Mouse (Mus musculus): ENCODE measurements around the gene Hsh2d.

Hsh2d gene

DNA sequence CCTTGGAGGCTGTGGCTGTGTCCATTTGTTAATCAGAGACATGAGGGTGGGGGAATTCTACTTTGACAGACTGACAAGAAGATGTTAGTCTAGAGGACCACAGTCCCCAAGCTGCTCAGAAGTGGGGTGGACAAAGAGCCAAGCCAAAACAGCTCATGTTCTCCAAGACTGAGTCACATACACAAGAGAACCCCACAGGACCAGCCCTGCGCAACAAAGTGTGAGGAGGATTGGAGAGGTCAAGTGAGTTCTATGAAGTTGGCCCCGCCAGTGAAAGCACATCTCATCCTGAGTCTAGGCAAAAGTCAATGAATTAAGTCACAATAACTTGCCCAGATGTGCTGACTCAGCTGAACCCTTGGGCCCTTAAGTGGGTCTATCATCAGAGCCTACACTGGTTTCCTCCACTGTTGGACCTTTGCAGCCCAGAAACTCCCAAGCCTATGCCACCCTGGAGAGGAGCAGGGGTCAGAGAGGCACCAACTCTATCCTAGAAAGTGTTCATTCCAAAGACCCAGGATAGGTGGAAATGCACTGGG, 1.6 kb upstream of the Hsh2d start:
- no peak for DNase-seq (ENCODE audit: low spot score in 2 of 2)

DNA sequence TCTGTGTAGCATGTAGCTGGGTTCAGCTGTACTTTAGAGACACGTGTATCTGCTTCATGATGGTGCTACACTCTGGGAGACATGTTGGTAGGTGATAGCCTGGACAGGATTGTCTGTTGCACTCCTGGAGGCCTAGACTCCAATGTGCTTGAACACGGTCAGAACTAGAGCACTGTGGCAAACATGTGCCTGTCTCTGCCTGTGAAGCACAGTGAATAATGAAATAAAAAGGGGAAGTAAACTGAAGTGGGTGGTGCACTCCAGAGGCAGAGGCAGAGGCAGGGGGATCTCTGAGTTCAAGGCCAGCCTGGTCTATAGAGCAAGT, 739 bp downstream of the Hsh2d start:
- DNase-seq (ENCODE audit: low spot score in 2 of 2), result no peak

DNA sequence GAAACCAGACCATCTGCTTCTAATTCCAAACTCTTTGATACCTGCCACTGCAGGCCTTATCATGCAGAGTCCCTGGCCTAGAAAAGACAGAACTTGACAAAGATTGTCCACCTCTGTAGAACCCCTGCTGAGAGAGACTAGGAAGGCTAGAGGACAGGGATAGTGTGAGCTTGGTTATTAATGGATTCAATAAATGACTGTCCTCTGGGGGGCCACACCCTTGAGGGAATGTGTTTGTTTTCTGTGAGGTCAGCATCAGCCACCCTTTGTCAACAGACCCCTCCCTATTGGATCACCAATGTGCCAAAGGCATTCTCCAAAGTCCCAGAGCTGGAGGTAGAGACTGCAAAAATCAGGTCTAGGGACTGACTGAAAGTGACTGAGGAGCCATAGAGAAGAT, 2.6 kb downstream of the Hsh2d start:
- DNase-seq (ENCODE audit: low spot score in 2 of 2), result no peak

DNA sequence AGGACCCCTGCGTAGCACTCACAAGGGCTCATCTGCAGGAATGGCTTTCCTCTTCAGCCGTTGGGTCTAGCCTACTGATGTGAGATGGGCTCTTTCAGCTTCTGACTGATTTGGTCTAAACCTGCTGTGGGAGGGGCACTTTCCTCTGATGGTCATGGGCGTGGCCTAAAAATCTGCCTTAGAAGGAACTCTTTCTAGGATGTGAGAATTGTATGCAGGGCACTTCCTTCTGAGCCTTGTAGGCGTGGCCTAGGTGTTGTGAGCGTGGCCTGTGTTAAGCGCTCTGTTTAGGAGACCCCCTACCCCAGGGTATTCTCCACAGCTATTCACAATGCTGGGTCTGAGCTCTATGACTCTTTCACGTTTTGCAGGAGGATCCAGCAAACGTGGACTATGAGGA, 8.6 kb downstream of the Hsh2d start:
- no peak for DNase-seq (ENCODE audit: low spot score in 2 of 2)

DNA sequence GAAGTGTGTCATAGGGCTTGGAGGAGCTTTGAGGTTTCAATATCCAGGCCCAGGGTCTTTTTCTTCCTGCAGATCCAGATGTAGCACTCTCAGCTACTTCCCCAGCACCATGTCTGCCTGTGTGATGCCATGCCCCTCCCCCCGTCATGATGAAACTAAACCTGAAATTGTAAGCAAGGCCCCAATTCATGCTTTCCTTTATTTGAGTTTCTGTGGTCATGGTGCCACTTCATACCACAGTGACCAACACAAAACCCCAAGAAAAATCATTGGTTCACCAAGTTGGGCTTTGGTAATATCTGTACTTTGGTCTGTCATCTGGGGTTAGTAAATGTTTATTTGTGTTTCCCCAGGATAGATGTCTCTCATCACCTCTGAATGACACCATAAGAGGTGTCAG, 19.1 kb downstream of the Hsh2d start:
- DNase-seq (ENCODE audit: low spot score in 2 of 2), result no peak

DNA sequence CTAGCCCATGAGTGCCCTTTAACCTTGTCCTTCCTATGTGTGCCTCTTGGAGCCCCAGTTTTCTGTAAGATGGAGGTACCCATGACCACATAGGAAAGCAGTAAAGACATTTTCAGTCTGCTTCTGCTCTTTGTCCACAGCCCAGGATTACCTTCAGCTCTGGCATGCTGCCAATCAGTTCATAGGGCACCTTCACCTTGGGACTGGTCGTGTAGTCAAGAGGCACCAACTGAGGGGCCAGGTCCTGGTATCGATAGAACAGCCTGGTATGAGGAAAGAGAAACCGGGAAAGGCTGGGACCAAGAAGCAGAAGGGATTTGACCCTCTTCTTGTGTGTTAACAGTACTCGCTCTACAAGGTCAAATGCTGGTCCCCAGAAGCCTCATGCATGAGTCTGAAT, 20.8 kb downstream of the Hsh2d start:
- no peak for DNase-seq (ENCODE audit: low spot score in 2 of 2)

DNA sequence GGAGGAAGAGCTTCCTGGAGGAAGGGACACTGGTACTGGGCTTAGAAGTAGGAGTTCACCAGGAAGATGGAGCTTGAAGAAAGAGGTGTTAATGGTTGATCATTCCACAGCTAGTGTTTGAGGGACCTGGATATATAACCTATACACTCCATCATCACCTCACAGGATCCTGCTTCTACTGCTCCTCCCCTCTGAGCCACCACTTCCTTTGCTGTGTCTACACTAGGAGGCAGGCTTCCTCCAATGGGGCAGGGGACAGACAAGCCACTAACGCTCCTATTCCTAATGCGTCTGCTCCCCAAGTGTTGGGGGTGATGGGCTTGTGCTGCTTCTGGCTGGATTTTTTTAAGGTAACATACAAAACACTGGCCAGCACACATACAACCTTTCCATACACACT, 21.3 kb downstream of the Hsh2d start:
- DNase-seq (ENCODE audit: low spot score in 2 of 2), result no peak

DNA sequence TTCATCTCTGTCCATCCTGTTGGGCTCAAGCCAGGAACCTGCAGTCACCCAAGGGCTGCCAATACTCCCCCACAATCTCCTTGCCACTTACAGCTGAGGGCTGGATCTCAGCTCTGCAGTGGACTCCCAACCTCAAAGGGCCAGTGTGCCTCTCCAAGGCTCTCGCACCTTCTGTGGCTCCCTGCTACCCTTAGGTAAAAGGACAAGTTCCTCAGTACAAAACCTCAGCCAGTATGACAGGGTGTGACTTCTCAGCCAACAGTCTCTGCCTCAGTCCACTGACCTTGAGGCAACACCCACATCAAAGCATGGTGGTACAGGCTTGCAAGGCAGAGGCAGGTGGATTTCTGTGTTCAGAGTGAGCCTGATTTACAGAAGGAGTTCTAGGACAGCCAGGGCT, 22.4 kb downstream of the Hsh2d start:
- no peak for DNase-seq (ENCODE audit: low spot score in 2 of 2)

DNA sequence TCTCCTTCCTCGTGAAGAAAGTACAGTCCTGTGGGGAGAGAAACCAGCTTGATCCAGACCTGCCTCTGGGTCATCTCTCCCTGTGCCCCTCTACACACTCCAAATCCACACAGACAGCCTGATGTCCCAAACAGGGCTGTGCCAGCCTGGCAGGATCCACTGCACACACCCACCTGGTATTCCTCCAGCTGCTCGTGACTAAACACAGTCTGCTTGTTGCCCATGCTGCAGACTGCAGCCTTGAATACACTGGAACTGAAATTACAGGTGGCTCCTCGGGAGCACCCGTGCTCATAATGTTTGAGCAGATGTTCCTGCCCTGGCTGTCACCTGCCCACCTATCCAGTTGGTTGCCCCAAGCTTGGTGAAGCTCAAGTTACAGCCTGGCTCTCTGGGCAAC, 23.3 kb downstream of the Hsh2d start, which contains the start of gene Cib3:
Gene Cib3 (minus strand): TSS at position 87 of the 400 bp plus-strand sequence.
- DNase-seq (ENCODE audit: low spot score in 2 of 2), result peak in 1 of 2 experiments; percentile 14

DNA sequence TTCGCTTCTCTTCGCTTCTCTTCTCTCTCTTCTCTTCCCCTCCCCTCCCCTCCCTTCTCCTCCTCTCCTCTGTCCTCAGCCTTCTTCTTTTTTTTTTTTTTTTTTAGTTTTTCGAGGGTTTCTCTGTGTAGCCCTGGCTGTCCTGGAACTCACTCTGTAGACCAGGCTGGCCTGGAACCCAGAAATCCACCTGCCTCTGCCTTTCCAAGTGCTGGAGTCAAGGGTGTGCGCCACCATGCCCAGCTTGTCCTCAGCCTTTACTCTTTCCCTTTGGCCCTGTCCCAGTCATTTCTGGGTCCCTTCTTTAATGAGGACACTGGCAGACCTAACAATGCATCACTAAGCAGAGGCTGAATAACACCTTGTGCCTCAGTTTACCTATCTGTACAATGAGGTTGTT, 24.1 kb downstream of the Hsh2d start, which contains the start of gene Gm11034:
Gene Gm11034 (minus strand): TSS at position 101 of the 400 bp plus-strand sequence.
- no peak for DNase-seq (ENCODE audit: low spot score in 2 of 2)

DNA sequence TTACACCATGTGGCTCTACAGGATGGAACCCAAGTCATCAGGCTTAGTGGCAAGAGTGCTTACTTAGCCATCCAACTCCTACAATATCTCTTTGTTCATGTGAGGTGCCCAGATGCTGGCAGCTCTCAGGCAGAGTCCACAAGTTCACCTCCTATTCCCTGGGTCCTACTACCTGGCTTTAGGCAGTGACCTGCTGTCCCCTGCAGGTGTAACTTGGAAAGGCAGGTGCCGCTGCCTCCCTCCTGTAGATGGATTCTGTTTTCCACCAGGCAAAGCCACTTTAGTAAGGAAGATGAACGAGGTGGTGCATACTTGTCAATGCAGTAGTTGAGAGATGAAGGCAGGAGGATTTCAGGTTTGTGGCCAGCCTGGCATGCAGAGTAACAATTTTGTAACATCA, 25.6 kb downstream of the Hsh2d start:
- DNase-seq (ENCODE audit: low spot score in 2 of 2), result no peak

DNA sequence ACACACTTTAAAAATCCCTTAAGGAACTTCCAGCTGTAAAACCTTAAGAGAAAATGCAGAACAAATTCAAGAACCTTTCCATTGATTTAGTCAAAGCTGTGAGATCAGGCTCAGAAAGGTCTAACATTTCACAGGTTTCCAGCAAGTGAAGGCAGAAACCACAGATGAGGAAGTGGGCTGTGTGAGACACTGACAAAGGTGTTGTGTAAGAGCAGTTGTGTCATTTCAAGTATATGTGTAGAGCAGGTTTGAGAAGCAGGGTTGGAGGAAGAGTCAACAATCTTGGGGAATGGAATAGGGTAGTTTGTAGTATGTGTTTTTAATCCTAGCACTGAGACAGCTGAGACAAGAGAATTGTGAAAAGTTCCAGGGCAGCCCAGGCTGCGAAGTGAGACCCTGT, 26.4 kb downstream of the Hsh2d start:
- no peak for DNase-seq (ENCODE audit: low spot score in 2 of 2)

DNA sequence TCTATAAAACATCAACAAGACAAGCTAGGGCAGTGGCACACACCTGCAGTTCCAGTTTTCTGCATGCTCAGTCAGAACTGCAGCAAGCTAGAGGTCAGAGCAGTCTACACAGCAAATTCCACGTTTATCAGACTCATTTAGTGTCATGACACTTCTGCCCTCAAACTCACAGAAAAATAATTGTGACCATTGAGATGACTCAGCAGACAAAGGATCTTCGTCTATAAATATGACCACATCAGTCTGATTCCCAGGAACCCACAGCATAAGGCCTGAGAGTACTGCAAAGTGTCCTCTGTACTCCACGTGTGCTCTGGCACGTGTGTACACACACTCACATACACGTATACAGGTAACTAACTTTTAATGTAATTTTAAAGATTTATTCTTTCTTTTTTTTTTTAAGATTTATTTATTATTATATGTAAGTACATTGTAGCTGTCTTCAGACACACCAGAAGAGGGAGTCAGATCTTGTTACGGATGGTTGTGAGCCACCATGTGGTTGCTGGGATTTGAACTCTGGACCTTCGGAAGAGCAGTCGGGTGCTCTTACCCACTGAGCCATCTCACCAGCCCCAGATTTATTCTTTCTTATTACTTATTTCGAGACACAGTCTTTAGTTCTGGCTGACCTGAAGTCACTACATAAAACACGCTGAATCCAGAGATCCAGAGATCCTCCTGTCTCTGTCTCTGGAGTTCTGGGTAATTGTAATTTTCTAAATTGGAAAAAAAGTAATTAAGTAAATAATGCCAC, 29.5 kb downstream of the Hsh2d start:
- DNase-seq (ENCODE audit: low spot score in 2 of 2), result no peak

DNA sequence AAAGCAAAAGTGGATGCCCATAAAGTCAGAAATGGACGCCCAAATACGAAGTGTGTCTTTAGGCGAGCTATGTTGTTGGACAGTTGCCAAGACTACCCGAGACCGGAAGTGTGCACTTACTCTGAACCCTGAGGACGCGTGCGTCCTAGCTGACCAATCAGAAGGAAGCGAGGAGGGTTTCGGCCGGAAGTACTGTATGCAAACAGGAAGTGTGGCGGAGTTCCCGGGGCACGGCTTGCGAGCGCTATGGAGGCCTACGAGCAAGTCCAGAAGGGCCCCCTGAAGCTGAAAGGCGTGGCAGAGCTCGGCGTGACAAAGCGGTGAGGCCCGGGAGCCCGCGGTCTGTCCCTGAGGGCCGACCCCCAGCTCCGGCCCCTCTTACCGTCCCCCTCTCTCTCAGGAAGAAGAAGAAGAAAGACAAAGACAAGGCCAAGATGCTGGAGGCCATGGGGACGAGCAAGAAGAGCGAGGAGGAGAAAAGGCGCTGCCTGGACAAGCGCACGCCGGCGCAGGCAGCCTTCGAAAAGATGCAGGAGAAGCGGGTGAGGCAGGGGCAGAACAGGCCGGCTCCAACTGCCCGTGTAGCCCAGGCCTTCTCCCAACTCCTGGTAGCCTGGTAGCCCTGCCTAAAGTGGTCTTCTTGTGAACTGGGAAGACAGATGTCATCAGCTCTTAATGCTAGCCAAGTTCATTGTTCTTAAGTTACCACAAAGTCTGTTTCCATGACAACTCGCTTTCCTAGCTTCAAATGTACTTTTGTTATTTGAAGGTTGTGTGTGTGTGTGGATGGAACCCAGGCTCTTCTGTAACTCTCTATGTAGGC, 30.3 kb downstream of the Hsh2d start, which contains the start of gene Fam32a:
Gene Fam32a (plus strand): TSS at position 190 of the 823 bp plus-strand sequence.
- peak; percentile 78 to 89 for DNase-seq (ENCODE audit: low spot score in 2 of 2)

DNA sequence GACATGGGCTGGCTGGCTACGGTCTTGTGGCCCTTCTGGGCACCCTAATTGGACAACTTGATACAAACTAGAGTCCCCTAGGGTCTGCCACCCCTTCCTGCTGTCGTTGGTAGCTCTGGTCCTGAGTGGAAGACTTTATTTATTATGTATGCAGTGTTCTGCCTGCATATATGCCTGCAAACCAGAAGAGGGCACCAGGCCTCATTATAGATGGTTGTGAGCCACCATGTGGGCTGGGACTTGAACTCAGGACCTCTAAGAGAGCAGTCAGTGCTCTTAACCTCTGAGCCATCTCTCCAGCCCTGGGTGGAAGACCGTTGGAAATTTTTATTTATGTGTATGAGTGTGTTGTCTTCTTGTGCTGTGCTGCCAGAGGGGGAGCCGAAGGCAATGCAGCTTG, 31.3 kb downstream of the Hsh2d start:
- no peak for DNase-seq (ENCODE audit: low spot score in 2 of 2)

DNA sequence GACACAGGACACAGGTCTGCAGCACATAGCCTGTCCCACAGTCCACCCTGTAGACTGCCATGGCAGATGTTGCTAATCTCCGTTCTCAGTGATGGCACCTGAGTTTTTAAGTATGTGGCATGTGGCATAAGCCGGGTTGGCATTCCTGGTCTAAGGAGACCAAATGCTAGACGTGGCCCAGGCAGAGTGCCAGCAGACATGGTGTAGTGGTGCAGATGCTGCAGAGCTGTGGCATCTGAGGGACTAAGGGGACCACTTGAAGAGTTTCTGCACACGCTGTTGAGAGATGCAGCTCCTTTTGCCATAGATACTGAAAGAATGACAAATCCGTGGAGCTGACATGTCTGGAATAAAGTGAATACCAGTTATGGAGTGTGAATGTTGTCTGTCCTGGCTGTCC, 33.2 kb downstream of the Hsh2d start:
- DNase-seq (ENCODE audit: low spot score in 2 of 2), result no peak

DNA sequence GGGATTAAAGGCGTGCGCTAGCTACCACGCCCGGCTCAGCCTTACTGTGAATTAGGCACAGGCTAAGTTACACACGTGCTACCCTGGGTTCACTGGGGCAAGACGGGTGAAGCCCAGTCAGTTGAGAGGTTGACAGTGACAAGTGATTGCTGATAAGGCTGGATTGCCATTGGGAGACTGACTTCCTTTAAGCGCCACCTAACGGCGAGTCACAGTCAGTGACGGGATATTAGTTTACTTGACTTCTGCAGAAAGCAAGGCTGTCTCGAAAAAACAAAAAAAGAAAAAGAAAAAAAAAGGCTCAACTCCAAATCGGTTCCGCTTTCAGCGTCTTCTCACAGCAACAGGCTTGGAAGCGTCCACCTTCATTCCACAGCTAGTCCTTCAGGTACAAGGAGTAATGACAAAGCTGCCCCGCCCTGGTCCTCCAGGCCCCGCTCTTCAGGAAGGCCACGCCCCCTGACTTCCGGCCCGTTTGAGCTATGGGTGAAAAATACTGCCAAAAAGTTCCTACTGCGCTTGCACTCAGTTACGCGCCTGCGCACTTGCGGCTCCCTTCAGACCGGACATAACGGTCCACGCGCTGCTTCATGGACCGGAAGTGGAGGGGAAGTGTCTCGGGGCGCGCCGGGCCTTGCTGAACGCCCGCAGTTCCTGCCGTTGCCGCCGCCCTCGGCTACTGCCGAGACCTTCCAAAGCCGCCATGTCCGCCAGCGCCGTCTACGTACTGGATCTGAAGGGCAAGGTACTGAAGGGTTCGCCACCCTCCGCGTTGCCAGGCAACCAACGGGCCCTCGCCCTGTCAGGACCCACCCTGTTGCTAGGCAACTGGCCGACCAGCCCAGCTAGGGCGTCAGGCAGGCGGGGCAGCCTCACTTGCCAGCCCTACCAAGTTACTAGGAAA, 50.3 kb downstream of the Hsh2d start, which contains the start of gene Ap1m1:
Gene Ap1m1 (plus strand): TSS at position 520 of the 904 bp plus-strand sequence.
- DNase-seq (ENCODE audit: low spot score in 2 of 2), result peak; percentile 96 to 97

DNA sequence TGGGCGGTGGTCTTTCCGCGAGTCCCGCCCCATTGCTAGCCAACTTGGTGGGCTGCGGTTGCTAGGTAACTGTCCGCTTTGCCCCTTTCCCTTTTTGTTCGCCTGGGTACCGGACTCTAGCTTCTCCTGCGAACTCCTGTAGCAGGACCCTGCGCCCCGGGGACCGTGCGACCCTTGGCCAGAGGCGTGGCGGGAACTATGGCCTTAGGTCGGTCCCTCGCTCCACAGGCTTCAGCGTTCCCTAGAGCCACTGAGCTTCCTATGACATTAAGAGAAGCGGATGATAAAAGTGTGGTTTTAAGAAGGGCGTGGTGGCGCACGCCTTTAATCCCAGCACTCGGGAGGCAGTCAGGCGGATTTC, 50.9 kb downstream of the Hsh2d start:
- DNase-seq (ENCODE audit: low spot score in 2 of 2), result no peak

DNA sequence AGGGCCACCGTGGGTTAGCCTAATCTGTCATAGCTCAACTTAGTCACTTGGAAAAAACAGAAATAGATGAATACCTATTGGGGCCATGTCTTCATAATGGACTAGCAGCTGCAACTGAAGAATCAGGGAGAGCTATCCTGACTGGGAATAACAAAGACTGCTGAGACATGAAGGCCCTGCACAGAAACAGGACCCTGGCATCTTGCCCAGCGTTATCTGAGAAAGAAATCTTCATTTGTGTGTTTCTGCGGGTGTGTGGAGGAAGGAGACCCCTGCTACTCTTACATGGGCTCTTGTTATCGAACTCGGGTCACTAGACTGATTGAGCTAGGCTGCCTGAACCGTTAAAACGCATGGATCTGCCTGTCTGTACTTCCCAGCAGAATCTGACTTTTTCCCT, 51.5 kb downstream of the Hsh2d start:
- DNase-seq (ENCODE audit: low spot score in 2 of 2), result no peak

DNA sequence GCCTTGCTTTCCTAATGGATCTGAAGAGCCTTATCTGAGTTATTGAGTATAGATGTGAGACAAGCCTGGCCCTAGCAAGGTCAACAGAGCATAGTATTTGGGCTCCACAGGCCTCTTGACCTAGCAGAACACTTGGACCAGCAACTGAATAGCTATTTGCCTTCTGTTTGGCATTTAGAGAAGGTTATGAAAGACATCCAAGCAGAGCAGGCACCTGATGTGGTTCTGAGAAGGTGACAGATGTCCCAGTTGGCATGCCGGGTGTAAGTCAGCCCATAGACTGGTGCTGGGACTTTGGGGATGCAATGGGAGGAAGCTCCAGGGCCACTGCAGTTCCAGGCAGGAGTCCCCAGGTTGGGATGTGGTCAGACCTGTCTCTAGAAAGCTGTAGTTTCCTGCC, 52.8 kb downstream of the Hsh2d start:
- DNase-seq (ENCODE audit: low spot score in 2 of 2), result no peak

DNA sequence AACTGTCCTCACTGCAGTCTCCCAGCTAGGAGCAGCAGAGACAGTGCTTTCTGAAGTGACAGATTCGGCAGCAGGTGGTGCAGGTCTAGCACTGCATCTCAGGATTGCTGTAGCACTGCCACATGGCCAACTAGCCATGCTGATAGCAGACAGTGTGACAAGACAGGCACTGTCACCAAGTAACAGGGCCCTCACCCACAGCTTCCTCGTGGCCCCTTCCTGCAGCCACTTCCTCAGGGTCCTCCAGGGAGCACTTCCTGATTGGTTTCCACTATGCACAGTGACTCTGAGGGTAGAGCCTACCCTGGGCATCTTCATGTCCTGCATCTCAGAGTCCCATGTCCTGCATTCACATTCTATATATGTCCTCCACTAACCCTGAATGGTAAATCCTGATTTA, 55.2 kb downstream of the Hsh2d start:
- DNase-seq (ENCODE audit: low spot score in 2 of 2), result no peak

Measured in right cerebral cortex, postnatal 36 days (tissue).